Mouse (Mus musculus) stomach, embryonic 16.5 days (tissue): ENCODE measurements around the gene Ranbp9. TPM values are rescaled to one million over a fixed set of nuclear protein-coding genes. Genes with fewer than 3 reads are reported as not detected.

Experiments
- ATAC-seq: fragments of 200-750 bp; cut with Nextera tagmentation; 2 replicates; pipeline ENCODE4 v1.8.0; 2017; ENCODE audit warnings: moderate number of reproducible peaks, moderate TSS enrichment; ENCODE audit not compliant: insufficient read depth, low FRiP score
- H3K27ac ChIP-seq: fragments of 300-500 bp; sonication (generic); 2 replicates; pipeline ENCODE4 v1.5.1; 2014; ENCODE audit warnings: low read length
- H3K27me3 ChIP-seq: fragments of 300-500 bp; sonication (generic); 2 replicates; pipeline ENCODE4 v1.6.1; 2014; ENCODE audit warnings: low read length, control low read depth, mixed read lengths; ENCODE audit not compliant: control insufficient read depth, insufficient read depth
- H3K36me3 ChIP-seq: fragments of 300-500 bp; sonication (generic); 2 replicates; pipeline ENCODE4 v1.6.1; 2014; ENCODE audit warnings: low read length; ENCODE audit not compliant: control insufficient read depth, insufficient read depth
- H3K4me1 ChIP-seq: fragments of 300-500 bp; sonication (generic); 2 replicates; pipeline ENCODE4 v1.6.1; 2014; ENCODE audit warnings: low read length, control low read depth, mixed read lengths; ENCODE audit not compliant: control insufficient read depth, insufficient read depth
- H3K4me2 ChIP-seq: fragments of 300-500 bp; sonication (generic); 2 replicates; pipeline ENCODE4 v1.6.1; 2014; ENCODE audit warnings: low read depth, low read length, mixed read lengths
- H3K4me3 ChIP-seq: fragments of 300-500 bp; sonication (generic); replicated peaks from 2 replicates; pipeline ENCODE4 v1.5.1; 2014; ENCODE audit warnings: mild to moderate bottlenecking, low read length
- H3K9ac ChIP-seq: fragments of 300-500 bp; sonication (generic); 2 replicates; pipeline ENCODE4 v1.6.1; 2014; ENCODE audit warnings: low read length
- H3K9me3 ChIP-seq: fragments of 300-500 bp; sonication (generic); replicated peaks from 2 replicates; pipeline ENCODE4 v1.6.1; 2016; ENCODE audit warnings: low read length, control low read depth; ENCODE audit not compliant: control insufficient read depth
- WGBS: fragments of 180-500 bp; shearing (Covaris S2); extraction: QIAGEN DNeasy Blood & Tissue Kit; methylation state at CpG from one replicate; pipeline ENCODE4 v1.1.7; 2014; 5-methylcytosine and 5-hydroxymethylcytosine counted together
- polyA plus RNA-seq: library from polyadenylated mRNA; unstranded; fragments of >200 nt; fragmentation: Nextera tagmentation; extraction: Ambion mirVana; gene quantifications from 2 replicates; pipeline ENCODE4 v1.2.1, GENCODE M21; 2015

Gene Ranbp9
- polyA plus RNA-seq, 1 experiment from 2014 or later, result 7.9 TPM

DNA sequence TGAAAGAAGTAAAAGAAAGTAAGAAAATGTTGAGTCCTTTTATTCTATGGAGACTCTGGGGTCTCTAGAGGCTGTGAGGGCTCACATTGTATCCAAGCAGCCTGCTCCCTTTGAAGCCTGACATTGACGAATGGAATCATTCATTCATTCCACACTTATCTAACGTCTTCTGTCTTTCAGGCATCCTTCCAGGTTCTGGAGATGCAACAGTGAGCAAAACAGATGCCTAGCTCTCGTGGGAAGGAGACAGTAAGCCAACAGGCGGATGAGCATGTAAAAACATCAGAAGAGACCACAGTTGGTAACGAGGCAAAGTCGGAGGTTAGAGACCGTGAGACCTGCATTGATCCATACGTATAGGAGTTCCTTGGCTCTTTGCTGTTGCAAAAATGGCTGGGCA, 36.3 kb upstream of the Ranbp9 start:
- H3K9ac ChIP-seq, result no peak overlapping the region
- no peak overlapping the region for H3K4me3 ChIP-seq
- H3K9me3 ChIP-seq, result no peaks in the 10 kb centered on the region
- H3K4me1 ChIP-seq, result no peaks in the 10 kb centered on the region
- no peaks in the 10 kb centered on the region for H3K27me3 ChIP-seq
- no peak overlapping the region for H3K27ac ChIP-seq
- H3K4me2 ChIP-seq, result no peak overlapping the region
- ATAC-seq, result no peak
- no peaks in the 10 kb centered on the region for H3K36me3 ChIP-seq
- 72% methylated on average over 8 of the region's 8 CpGs for WGBS

DNA sequence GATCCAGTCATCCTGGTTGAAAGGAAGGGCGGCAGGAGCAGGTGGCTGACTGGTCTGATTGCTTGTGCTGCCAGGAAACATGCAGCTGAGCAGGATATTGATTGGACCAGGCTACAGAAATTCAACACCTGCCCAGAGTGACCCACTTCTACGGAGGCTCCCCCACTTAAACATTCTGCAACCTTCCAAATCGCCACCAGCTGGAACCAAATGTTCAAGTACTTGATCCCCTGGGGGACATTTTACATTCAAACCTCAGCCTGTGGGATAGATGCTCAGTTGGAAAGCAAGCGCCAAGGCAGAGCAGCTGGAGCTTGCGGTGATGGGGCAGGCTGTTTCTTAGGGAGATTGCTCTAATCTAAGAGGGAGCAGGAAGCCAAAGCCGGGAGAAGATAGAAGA, 35.8 kb upstream of the Ranbp9 start:
- Histone ChIP-seq H3K9ac (no peak overlapping the region), H3K9me3 (no peaks in the 10 kb centered on the region), H3K4me3 (no peak overlapping the region), H3K27ac (no peak overlapping the region), H3K27me3 (no peaks in the 10 kb centered on the region), H3K4me1 (no peaks in the 10 kb centered on the region), H3K4me2 (no peak overlapping the region), H3K36me3 (no peaks in the 10 kb centered on the region)
- ATAC-seq, result no peak
- 45% methylated on average over 6 of the region's 6 CpGs for WGBS

DNA sequence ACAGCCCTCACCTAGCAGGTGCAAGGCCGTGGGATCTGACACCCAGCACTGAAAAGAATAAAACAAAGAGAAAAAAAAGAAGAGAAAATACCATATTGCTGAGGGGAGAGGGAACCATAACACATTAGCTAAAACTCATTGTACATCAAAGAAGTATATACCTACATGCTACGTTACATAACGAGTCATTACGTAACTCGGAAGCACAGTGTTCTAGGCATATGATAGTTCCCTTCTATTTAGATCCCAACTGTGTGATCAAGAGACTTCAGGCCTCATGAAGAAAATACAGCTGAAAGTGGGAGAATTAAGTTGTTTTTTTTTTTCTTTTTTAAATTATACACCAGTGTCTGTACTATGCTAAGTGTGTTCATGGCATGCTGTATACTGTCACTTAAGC, 35.0 kb upstream of the Ranbp9 start:
- Histone ChIP-seq H3K9ac (no peak overlapping the region), H3K27ac (no peak overlapping the region), H3K9me3 (no peaks in the 10 kb centered on the region), H3K27me3 (no peaks in the 10 kb centered on the region), H3K4me3 (no peak overlapping the region), H3K36me3 (no peaks in the 10 kb centered on the region), H3K4me2 (no peak overlapping the region), H3K4me1 (no peaks in the 10 kb centered on the region)
- no peak for ATAC-seq
- WGBS, result 89% methylated on average over 5 of the region's 5 CpGs

DNA sequence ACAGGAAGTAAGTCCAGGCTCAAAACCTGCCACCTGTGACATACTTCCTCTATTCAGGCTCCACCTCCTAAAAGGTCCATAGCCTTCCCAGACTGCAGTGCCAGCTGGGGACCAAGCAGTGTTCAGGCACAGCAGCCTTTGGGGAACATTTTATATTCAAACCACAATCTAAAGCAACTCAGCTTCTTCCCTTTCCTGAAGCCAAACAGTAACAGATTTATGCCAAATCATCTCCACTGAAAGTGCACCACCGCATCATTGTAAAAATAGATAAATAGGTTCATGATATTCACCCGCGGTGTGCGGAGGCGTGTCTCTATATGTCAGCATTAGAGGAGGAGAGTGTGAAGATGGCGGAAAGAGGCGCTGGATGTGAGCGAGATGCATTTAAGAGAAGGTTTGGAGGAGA, 33.9 kb upstream of the Ranbp9 start:
- H3K4me2 ChIP-seq, result no peak overlapping the region
- H3K27ac ChIP-seq, result no peak overlapping the region
- H3K36me3 ChIP-seq, result no peaks in the 10 kb centered on the region
- H3K27me3 ChIP-seq, result no peaks in the 10 kb centered on the region
- H3K9me3 ChIP-seq, result no peaks in the 10 kb centered on the region
- no peak overlapping the region for H3K4me3 ChIP-seq
- ATAC-seq, result no peak
- no peaks in the 10 kb centered on the region for H3K4me1 ChIP-seq
- H3K9ac ChIP-seq, result no peak overlapping the region
- WGBS, result 71% methylated on average over 8 of the region's 8 CpGs

DNA sequence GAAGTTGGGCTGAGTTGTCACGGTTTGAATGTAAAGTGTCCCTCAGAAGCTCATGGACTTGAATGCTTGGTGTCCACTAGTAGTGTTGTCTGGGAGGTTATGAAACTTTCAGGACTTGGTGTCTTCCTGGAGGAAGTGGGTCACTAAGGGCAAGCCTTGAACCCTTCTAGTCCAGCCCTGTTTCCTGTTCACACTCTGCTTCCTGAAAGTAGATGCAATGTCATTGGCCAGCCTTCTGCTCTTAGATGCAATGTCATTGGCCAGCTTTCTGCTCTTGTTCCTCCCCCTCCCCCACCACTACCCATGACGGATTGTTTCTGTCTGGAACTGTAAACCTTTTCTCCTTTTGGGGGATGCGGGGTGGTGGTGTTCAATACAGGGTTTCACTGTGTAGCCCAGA, 31.7 kb upstream of the Ranbp9 start:
- H3K27ac ChIP-seq, result no peak overlapping the region
- WGBS, result 81% methylated on average over 3 of the region's 3 CpGs
- no peak overlapping the region for H3K9ac ChIP-seq
- H3K4me3 ChIP-seq, result no peak overlapping the region
- H3K9me3 ChIP-seq, result no peaks in the 10 kb centered on the region
- H3K4me1 ChIP-seq, result no peaks in the 10 kb centered on the region
- no peaks in the 10 kb centered on the region for H3K27me3 ChIP-seq
- H3K4me2 ChIP-seq, result no peak overlapping the region
- H3K36me3 ChIP-seq, result no peaks in the 10 kb centered on the region
- ATAC-seq, result no peak

DNA sequence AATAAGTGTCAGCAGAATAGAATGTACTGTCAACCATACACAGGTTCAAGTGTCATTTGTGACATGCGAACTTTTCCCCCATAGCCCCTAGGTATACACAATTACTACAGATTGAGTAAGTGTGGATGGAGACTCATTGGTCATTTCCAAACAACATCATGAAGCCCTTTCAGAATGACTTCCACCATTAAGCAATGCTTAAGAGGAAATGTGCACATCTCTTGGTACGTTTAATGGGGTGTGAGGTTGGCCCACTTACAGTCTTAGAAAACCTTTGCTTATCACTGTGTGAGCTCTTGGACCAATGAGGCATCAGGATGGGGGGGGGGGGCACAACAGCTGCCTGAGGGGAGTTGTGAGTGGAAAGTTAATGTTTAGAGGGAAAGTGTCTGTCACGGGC, 24.7 kb upstream of the Ranbp9 start:
- no peak for ATAC-seq
- H3K4me2 ChIP-seq, result no peak overlapping the region
- no peaks in the 10 kb centered on the region for H3K27me3 ChIP-seq
- no peak overlapping the region for H3K4me3 ChIP-seq
- H3K9me3 ChIP-seq, result no peaks in the 10 kb centered on the region
- WGBS, result 84% methylated on average over 3 of the region's 3 CpGs
- no peak overlapping the region for H3K27ac ChIP-seq
- H3K36me3 ChIP-seq, result no peaks in the 10 kb centered on the region
- H3K9ac ChIP-seq, result no peak overlapping the region
- peaks cover 4% of the 10 kb centered on the region for H3K4me1 ChIP-seq

DNA sequence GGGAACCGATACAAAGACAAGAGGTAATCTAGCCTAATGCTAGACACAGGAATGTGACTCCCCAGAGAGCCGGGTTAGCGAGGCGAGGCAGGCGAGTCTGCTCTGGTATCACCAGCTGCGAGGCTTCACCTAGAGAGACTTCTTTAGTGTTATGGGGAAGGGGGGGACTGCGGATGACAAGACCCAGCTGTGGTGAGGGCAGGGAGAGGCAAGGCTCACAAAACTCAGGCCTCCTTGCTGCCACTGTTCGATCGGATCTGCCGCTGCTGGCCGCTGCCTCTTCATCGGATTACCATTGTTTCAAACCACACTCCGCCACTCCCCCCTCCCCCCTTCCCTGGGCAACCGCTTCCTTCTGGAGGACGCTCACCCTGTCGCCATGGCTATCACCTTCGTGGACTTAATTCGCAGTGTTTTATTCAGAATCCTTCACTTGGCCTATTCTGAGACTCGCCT, 22.3 kb upstream of the Ranbp9 start:
- peak overlapping the region; percentile 73 for H3K27ac ChIP-seq
- 2% methylated on average over 19 of the region's 19 CpGs for WGBS

DNA sequence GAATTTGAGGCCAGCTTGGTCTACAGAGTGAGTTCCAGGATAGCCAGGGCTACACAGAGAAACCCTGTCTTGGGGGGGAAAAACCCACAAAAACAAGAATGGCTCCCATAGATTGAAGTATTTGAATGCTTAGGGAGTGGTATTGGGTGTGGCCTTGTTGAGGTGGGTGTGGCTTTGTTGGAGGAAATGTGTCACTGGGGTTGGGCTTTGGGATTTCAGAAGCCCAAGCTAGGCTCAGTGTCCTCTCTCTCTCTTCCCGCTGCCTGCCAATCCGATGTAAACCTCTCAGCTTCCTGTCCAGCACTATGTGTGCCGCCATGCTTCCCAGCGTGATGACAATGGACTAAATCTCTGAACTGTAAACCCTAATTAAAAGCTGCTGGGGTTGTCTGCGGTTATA, 20.5 kb upstream of the Ranbp9 start:
- no peaks in the 10 kb centered on the region for H3K36me3 ChIP-seq
- ATAC-seq, result no peak
- WGBS, result 89% methylated on average over 5 of the region's 5 CpGs
- H3K27me3 ChIP-seq, result no peaks in the 10 kb centered on the region
- no peak overlapping the region for H3K27ac ChIP-seq
- H3K9me3 ChIP-seq, result no peaks in the 10 kb centered on the region
- H3K4me2 ChIP-seq, result no peak overlapping the region
- no peak overlapping the region for H3K4me3 ChIP-seq
- no peak overlapping the region for H3K9ac ChIP-seq
- H3K4me1 ChIP-seq, result peaks cover 6% of the 10 kb centered on the region

More for the DNA sequence above, 22.3 kb upstream of the Ranbp9 start:
- Histone ChIP-seq H3K9ac (peak overlapping the region; percentile 54), H3K9me3 (no peaks in the 10 kb centered on the region), H3K4me1 (peaks cover 6% of the 10 kb centered on the region), H3K27me3 (no peaks in the 10 kb centered on the region), H3K4me2 (peak overlapping the region; percentile 54), H3K36me3 (no peaks in the 10 kb centered on the region), H3K4me3 (peak overlapping the region; percentile 29)
- ATAC-seq, result peak; percentile 94

DNA sequence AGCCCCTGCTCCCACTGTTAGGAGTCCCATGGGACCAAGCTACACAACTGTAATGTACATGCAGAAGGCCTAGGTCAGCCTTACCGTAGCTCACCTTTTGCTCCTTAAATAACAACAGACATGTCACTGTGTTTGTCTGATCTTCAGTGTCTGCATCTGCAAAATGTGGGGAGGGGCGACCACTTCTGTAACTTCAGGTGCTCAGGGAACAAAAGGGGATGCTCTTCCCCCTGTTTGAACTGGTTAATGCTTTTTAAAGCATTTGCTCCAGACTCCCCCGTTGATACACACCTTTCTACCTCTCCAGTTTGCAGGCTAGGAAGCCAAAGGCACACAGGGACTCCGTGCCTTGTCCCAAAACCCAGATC, 19.4 kb upstream of the Ranbp9 start:
- no peak overlapping the region for H3K9ac ChIP-seq
- no peaks in the 10 kb centered on the region for H3K27me3 ChIP-seq
- no peak overlapping the region for H3K4me2 ChIP-seq
- WGBS, result 95% methylated on average over 4 of the region's 4 CpGs
- H3K4me3 ChIP-seq, result no peak overlapping the region
- no peaks in the 10 kb centered on the region for H3K36me3 ChIP-seq
- peaks cover 6% of the 10 kb centered on the region for H3K4me1 ChIP-seq
- no peak overlapping the region for H3K27ac ChIP-seq
- H3K9me3 ChIP-seq, result no peaks in the 10 kb centered on the region
- ATAC-seq, result no peak
